Mouse (Mus musculus) C2C12 (cell line): ENCODE data around the gene Zfp661. TPM values are rescaled to one million over a fixed set of nuclear protein-coding genes. Genes with fewer than 3 reads are reported as not detected.

Source experiments
- H3K27me3 ChIP-seq: one replicate; pipeline ENCODE4 v1.6.1; 2011; ENCODE audit not compliant: control insufficient read depth, insufficient read depth, insufficient read length
- H3K36me3 ChIP-seq: one replicate; pipeline ENCODE4 v1.6.1; 2011; ENCODE audit not compliant: control insufficient read depth, insufficient read depth
- H3K4me3 ChIP-seq: one replicate; pipeline ENCODE4 v1.5.1; 2011; ENCODE audit warnings: mild to moderate bottlenecking, control low read depth; ENCODE audit not compliant: poor library complexity, insufficient read depth, severe bottlenecking
- H3K79me2 ChIP-seq: one replicate; pipeline ENCODE4 v1.6.1; 2011; ENCODE audit not compliant: control insufficient read depth, insufficient read depth
- H3K79me3 ChIP-seq: one replicate; pipeline ENCODE4 v1.6.1; 2011; ENCODE audit warnings: low read depth, control low read depth
- H3ac ChIP-seq: one replicate; pipeline ENCODE3; 2011; ENCODE audit warnings: low read depth; ENCODE audit not compliant: control insufficient read depth, insufficient read length
- CEBPB ChIP-seq: IDR thresholded peaks from one replicate; pipeline ENCODE4 v1.6.1; 2011; ENCODE audit warnings: low read depth, mild to moderate bottlenecking, control low read depth, moderate library complexity
- CTCF ChIP-seq: IDR thresholded peaks from one replicate; pipeline ENCODE4 v1.5.1; 2011; ENCODE audit not compliant: control insufficient read depth, insufficient read depth, insufficient read length
- FOSL1 ChIP-seq: IDR thresholded peaks from one replicate; pipeline ENCODE4 v1.8.0; 2011; ENCODE audit warnings: mild to moderate bottlenecking, low read length; ENCODE audit not compliant: poor library complexity, insufficient read depth, severe bottlenecking
- MAX ChIP-seq: IDR thresholded peaks from one replicate; pipeline ENCODE4 v1.6.1; 2011; ENCODE audit warnings: mild to moderate bottlenecking, control low read depth
- MYOD1 ChIP-seq: IDR thresholded peaks from one replicate; pipeline ENCODE4 v1.6.1; 2011; ENCODE audit warnings: low read depth; ENCODE audit not compliant: control insufficient read depth, insufficient read length
- MYOG ChIP-seq: IDR thresholded peaks from one replicate; pipeline ENCODE4 v1.6.1; 2011; ENCODE audit not compliant: control insufficient read depth, insufficient read length; ENCODE audit errors: extremely low read depth
- USF1 ChIP-seq: IDR thresholded peaks from one replicate; pipeline ENCODE4 v1.6.1; 2011; ENCODE audit warnings: low read depth, mild to moderate bottlenecking, control low read depth, moderate library complexity
- polyA plus RNA-seq: library from polyadenylated mRNA; unstranded; fragments of >200 nt; fragmentation: generic; extraction: Trizol; gene quantifications from one replicate; pipeline ENCODE4 v1.2.1, GENCODE M21; 2012; ENCODE audit warnings: missing spikeins

Zfp661 gene
- polyA plus RNA-seq, 1 experiment, result 0.89 TPM

DNA sequence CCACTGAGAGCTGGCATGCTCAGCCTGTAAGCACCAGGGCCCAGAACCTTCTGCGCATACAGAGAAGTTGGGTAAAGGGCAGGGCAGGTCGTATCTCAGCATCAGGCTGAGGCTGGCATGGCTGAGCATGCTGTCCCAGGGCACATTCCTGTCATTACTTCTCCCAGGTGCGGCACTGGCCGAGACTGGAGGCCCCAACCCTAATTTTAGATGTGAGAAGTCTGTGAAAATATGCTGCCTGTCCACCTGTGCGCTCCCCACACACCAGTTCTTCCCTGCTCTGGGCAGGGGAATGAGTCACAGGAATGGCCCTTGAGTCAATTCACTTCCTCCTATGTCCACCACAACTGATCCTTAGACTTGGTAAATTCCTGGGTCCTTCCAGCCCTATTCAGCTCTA, 38.8 kb upstream of the Zfp661 start:
- Histone ChIP-seq H3ac (no peak overlapping the region), H3K4me3 (no peak overlapping the region), H3K27me3 (peaks cover 22% of the 10 kb centered on the region), H3K36me3 (no peaks in the 10 kb centered on the region), H3K79me2 (no peaks in the 10 kb centered on the region), H3K79me3 (no peaks in the 10 kb centered on the region)
- TF ChIP-seq CEBPB, result no peak
- no peak for TF ChIP-seq FOSL1
- no peak for TF ChIP-seq CTCF
- TF ChIP-seq USF1, result no peak
- TF ChIP-seq MYOG, result no peak
- no peak for TF ChIP-seq MAX
- TF ChIP-seq MYOD1, result no peak

- no peak overlapping the region for H3ac ChIP-seq
- no peak overlapping the region for H3K4me3 ChIP-seq
- H3K36me3 ChIP-seq, result no peaks in the 10 kb centered on the region
- H3K27me3 ChIP-seq, result peaks cover 22% of the 10 kb centered on the region
- no peaks in the 10 kb centered on the region for H3K79me2 ChIP-seq
- TF ChIP-seq MYOG (no peak), MAX (no peak), CEBPB (no peak), USF1 (no peak), MYOD1 (no peak), FOSL1 (no peak), CTCF (no peak)
- no peaks in the 10 kb centered on the region for H3K79me3 ChIP-seq
Measured at GRCm38 (mm10) chr2:127624786-127625185, 37.9 kb upstream of the Zfp661 start.

DNA sequence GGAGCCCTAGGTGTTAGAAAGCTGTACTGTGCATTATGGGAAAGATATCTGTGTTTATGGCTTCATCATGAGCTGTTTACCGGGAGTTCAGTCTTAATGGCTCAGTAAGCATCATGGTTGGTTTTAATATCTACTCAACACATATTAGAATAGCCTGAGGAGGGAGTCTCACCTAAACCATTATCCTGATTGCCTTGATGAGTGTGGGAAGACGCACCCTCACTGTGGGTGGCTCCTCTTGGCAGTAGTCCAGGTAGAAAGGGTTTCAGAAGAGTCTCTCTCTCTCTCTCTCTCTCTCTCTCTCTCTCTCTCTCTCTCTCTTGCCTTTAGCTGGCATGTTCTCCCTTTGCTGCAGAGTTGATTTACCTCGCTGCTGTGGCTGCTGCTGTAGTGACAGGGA, 35.2 kb upstream of the Zfp661 start:
- Histone ChIP-seq H3ac (no peak overlapping the region), H3K27me3 (peaks cover 19% of the 10 kb centered on the region), H3K4me3 (no peak overlapping the region), H3K79me3 (no peaks in the 10 kb centered on the region), H3K79me2 (no peaks in the 10 kb centered on the region), H3K36me3 (no peaks in the 10 kb centered on the region)
- TF ChIP-seq MYOD1 (no peak), USF1 (no peak), FOSL1 (no peak), CTCF (no peak), MYOG (no peak), CEBPB (no peak), MAX (no peak)

DNA sequence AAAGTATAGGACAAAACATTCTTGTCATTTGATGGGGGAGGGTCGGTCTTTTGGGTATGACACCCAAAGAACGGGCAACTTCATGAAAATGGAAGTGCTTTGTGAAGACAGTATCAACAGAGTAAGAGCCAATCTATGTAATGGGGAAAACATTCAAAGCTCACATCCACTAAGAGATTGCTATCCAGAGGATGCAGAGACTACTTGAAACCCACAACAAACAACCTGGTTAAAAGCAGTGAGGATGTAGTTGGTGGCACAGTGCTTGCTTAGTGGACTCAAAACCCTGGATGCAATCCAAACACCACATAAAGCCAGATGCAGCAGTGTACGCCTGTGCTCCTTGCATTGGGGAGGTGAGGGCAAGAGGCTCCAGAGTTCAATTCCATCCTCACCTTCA, 32.4 kb upstream of the Zfp661 start:
- H3K36me3 ChIP-seq, result no peaks in the 10 kb centered on the region
- H3K79me3 ChIP-seq, result no peaks in the 10 kb centered on the region
- TF ChIP-seq MYOD1, result no peak

GRCm38 (mm10) chr2:127612288-127612687, 25.4 kb upstream of the Zfp661 start:
- no peak overlapping the region for H3K4me3 ChIP-seq
- no peak for TF ChIP-seq MYOG
- no peak for TF ChIP-seq CEBPB
- no peak for TF ChIP-seq MAX
- no peak for TF ChIP-seq FOSL1
- TF ChIP-seq USF1, result no peak
- TF ChIP-seq CTCF, result no peak
- TF ChIP-seq MYOD1, result no peak
- H3ac ChIP-seq, result no peak overlapping the region
- H3K79me2 ChIP-seq, result no peaks in the 10 kb centered on the region
- H3K36me3 ChIP-seq, result no peaks in the 10 kb centered on the region
- no peaks in the 10 kb centered on the region for H3K79me3 ChIP-seq
- H3K27me3 ChIP-seq, result peaks cover 3% of the 10 kb centered on the region

More for the DNA sequence above, 32.4 kb upstream of the Zfp661 start:
- no peak overlapping the region for H3ac ChIP-seq
- peaks cover 14% of the 10 kb centered on the region for H3K27me3 ChIP-seq
- no peak overlapping the region for H3K4me3 ChIP-seq
- H3K79me2 ChIP-seq, result no peaks in the 10 kb centered on the region

DNA sequence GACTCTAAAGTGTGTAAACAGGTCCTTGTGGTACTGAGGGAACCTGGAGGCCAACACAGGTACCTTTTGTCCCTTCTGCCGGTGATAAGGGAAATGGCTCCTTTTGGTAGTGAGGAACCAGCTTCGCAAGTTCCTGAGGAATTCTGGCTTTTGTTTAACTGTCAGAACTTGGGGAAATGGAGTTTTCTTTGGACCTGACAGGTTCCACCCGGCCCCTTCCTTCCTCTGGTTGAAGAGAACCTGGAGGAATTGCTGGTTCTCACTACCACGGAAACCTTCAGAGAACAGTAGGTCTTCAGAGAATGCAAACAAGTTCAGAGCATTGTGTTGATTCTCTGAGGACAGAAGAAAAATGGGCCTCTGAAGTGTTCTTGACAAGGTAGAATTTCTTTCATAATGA, 24.5 kb upstream of the Zfp661 start:
- no peaks in the 10 kb centered on the region for H3K36me3 ChIP-seq
- TF ChIP-seq CTCF, result no peak
- no peak for TF ChIP-seq MYOD1
- TF ChIP-seq MYOG, result no peak
- no peak for TF ChIP-seq USF1
- no peak for TF ChIP-seq FOSL1
- no peak for TF ChIP-seq CEBPB
- no peak for TF ChIP-seq MAX
- H3K79me3 ChIP-seq, result no peaks in the 10 kb centered on the region
- no peak overlapping the region for H3K4me3 ChIP-seq
- no peaks in the 10 kb centered on the region for H3K79me2 ChIP-seq
- no peak overlapping the region for H3ac ChIP-seq
- peaks cover 3% of the 10 kb centered on the region for H3K27me3 ChIP-seq
